Mouse (Mus musculus): ENCODE data around the gene 2200002D01Rik.

DNA sequence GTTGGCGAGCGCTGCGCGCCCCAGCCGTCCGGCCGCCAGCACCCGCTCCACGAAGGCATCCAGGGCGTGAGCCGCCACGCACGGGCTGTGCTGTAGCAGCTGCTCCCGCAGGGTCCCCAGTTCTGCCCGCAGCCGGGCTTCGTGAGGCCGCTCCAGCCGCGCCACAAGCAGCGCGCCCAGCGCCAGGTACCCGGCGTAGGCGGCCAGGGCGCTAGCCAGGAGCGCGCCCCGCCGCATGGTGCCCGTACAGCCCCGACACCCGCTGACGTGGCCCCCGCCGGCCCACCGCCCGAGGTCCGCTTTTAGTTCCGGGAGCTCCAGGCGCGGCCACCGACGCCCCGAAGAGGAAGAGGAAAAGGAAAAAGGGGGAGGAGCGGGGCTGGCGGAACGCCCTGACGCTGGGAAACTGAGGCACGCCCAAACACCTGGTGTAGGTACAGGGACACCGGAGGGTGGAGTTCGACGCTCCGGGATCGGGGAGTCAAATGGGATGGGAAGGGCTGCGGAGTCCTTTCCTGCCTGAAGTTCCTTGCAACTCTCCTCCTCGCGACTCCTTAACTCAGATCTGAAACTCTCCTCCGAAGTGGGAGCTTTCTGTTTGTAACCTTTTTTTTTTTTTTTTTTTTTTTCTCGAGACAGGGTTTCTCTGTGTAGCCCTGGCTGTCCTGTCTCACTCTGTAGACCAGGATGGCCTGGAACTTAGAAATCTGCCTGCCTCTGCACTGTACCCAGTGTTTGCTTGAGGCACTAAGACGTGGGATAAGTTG lies 15.8 kb downstream of the 2200002D01Rik start, which contains the start of gene Kcnk6:
- TF ChIP-seq CTCF (IDR thresholded peaks at IDR 0.05; ENCODE audit: low read depth, low read length), result no peak
- TF ChIP-seq POLR2A (IDR thresholded peaks at IDR 0.05; ENCODE audit: borderline replicate concordance, low read depth, low read length), result no peak

Measured in bone marrow macrophage, adult 2 months (primary cell).